Mouse (Mus musculus): ENCODE measurements around the gene Cd3eap.

Gene Cd3eap

GRCm38 (mm10) chr7:19332709-19333352, 26.5 kb downstream of the Cd3eap start:
- DNase-seq (ENCODE audit: low read depth, low spot score), result peak; percentile 75

DNA sequence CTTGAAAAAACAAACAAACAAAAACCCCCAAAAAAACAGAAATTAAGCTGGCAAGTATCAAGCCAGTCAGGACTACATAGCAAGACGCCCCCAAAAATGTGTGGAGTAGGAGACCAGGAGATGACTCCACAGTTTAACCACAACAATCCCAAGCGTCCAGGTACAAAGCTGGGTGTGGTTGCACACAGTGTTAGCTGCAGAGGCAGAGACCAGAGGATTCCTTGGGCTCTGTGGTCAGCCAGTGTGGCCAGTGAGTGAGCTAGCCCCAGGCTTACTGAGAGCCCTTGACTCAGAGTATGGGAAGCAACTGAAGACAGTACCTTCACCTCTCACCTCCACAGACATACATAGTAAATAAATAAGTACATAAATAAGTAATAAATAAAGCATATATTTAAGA, 27.4 kb downstream of the Cd3eap start:
- DNase-seq (ENCODE audit: low read depth, low spot score), result no peak

- no peak for DNase-seq (ENCODE audit: low read depth, low spot score)
Observed at GRCm38 (mm10) chr7:19328425-19328824, 30.9 kb downstream of the Cd3eap start.

DNA sequence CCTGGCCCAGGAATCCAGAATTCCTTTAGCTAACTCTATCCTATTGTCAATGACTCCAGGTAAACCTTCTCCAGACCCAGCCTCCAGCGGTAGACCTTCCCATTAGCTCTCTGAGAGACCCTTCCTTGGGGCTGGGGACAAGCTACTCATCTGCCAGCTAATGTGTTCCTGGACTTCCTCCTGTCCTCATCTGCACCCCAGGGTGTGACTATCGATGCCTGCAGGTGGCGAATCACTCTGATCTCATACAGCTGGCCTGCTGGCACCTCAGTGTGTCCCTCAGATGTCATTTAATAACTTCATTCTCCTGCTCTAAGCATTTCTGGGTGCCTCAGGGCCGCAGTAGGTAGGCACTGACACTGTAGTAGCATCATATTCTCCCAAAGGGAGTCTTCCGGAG, 31.5 kb downstream of the Cd3eap start:
- DNase-seq (ENCODE audit: low read depth, low spot score), result no peak

- peak; percentile 93 for DNase-seq (ENCODE audit: low read depth, low spot score)
Observed at GRCm38 (mm10) chr7:19327128-19327527, 32.2 kb downstream of the Cd3eap start.

DNA sequence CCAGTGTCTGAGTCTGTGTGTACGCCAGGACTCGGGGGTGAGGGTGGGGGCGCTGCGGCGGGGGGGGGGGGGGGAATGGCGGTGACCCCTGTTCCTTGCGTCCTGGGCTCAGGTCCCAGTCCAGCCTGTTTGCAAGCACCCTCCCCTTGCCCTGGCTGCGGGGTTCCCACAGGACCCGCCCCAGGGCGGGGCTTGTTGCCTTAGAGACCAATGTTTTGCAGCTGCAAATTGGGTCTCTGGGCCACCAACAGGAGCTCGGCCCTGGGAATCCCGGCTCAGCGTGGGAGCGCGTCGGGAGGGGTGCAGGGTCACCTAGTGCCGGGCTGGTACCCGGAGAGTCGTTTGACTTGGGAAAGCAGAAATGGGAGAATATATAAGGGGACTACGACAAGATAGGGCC, 32.9 kb downstream of the Cd3eap start:
- peak; percentile 77 for DNase-seq (ENCODE audit: low read depth, low spot score)

DNA sequence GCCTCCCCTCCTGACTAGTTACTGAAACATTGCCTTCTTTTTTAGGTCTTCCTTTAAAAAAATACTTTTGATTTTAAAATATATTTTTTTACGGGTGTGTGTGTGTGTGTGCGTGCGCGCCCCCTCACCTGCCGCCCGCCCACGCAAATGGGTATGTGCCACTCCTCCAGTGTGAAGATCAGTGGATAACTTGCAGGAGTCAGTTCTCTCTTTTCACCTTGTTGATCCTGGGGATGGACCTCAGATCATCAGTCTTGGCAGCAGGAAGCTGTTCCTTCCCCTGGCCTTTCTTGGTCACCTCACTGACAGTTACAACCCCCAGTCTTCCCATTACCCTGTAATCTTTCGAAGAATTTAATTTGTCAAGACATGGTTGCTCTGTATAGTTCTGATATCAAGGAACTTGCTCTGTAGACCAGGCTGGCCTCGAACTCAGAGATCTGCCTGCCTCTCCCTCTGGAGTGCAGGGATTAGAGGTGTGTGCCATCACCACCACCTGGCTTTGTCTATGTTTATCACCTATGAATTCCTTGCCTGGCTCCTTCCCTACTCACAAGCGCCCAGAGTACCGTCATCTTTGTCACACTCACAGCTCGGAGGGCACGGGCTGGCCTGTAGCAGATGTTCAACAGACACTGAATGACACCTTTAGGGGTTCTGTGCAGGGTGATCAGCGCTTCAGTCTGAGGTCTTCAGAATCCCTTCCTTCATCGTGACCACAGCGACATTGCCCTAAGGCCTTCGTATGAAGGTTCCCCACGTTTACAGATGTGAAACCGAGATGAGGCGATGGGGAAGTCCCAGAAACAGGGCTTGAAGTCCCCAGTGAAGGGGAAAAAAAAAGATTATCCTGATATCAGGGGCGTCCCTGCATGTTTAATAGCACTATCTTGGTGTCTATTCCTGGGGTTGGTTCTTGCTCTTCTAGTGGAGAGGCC, 33.8 kb downstream of the Cd3eap start:
- DNase-seq (ENCODE audit: low read depth, low spot score), result no peak

DNA sequence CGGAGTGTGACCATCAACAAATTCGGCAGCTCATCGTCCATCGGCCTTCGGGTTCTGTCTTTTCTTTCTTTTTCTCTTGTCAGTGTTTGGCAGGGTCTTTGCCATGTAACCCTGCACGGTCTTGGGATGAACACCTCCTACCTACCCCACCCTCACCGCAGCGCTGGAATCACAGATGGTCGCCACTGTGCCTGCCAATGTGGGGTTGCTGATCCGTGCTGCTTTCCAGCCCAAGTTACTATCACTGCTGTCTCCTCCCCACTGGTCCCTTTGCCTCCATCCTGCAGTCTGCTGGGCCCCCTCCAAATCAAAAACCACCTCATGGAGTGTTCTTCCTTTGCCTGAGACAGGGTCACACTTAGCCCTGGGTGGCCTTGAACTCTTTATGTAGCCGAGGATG, 35.1 kb downstream of the Cd3eap start:
- DNase-seq (ENCODE audit: low read depth, low spot score), result no peak

- no peak for DNase-seq (ENCODE audit: low read depth, low spot score)
Observed at GRCm38 (mm10) chr7:19322489-19322888, 36.8 kb downstream of the Cd3eap start.

GRCm38 (mm10) chr7:19321464-19321863, 37.8 kb downstream of the Cd3eap start:
- no peak for DNase-seq (ENCODE audit: low read depth, low spot score)

DNA sequence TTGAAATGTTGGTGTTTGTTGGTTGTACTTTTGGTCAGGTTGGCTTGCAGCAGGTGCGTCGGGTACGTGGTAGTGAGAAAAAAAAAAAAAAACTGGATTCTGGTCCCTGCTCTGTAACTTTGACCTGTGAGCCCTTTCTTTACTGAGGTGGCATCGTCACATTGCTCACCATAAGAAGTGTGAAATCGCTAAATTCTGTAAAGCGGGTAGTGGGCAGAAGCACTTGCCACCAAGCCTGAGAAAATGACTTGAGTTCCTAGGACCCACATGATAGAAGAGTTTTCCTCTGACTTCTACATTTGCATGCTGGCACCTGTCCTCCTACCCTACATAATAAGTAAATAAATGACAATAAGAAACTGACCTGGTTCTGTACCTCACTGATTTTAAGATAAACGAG, 38.6 kb downstream of the Cd3eap start:
- no peak for DNase-seq (ENCODE audit: low read depth, low spot score)

- peak; percentile 98 for DNase-seq (ENCODE audit: low read depth, low spot score)
Observed at GRCm38 (mm10) chr7:19319906-19320305, 39.4 kb downstream of the Cd3eap start.

GRCm38 (mm10) chr7:19319458-19319857, 39.8 kb downstream of the Cd3eap start:
- DNase-seq (ENCODE audit: low read depth, low spot score), result no peak

DNA sequence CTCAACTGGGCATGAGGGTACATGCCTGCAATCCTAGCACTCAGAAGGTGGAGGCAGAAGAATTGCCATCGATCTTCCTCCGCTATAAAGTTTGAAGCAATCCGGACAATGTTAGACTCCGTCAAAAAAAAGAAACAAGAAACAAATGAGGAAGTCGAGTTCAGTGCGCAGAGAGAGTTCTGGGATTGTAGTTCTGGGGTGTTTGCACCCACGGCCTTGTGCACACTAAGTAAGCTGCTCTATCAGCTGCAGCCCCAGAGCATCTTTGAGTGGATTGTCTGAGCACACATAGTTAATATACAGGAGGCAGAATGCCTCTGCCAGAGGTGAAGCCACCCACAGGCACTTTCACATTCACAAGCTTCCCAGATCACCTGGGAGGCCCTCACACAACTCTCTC, 40.6 kb downstream of the Cd3eap start:
- DNase-seq (ENCODE audit: low read depth, low spot score), result no peak

- DNase-seq (ENCODE audit: low read depth, low spot score), result no peak
Observed at GRCm38 (mm10) chr7:19318201-19318600, 41.1 kb downstream of the Cd3eap start.

DNA sequence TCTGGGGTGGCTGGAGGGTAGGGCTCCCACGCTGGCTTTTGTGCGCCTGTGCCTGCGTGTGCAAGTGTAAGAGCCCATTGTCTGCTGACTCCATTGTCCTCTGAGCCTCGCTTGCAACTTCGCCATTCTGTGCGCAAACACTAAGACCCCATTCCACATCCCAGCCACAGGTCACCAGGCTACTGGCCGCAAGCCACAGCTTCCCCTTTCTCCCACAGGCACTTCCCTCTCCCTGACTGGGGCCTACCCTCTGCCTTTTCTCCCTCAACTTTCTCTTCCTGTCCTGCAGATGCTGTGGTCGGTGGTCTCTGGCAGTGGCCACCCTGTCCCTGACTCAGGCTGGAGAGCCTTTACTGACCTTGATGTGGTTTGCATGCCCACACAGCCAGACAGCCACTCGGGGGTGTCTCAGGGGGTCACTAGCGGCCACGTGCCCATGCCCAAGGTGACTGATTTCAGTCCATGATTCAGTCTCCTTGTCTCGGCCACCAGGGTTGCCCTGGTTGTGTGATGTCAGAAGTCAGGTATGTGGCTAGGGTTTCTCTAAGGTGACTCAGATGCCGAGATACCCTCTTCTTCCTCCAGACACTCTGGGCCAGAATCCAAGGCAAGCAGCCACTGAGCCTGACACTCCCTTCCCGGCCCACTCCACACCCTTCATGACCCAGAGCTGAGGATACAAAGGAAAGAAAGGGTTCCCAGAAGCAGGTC, 42.7 kb downstream of the Cd3eap start:
- DNase-seq (ENCODE audit: low read depth, low spot score), result no peak

DNA sequence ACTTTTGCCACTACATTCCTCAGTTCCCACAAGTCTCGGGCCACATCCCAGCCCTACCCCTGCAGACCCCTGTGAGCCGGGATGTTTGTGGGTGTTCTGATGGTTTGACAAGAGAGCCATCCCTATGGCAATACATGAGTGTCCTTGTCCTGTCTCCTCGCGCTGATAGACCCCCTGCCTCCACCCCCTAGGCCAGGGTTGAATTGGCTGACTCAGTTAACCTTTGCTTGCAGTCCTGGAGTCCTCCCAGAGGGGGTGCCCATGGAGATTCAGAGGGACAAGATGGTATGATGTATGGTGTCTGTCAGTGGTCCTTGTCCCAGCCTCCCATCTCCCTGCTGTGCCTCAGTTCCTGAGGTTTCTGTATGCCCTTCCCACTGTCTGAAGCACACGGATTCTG, 45.2 kb downstream of the Cd3eap start:
- DNase-seq (ENCODE audit: low read depth, low spot score), result no peak

GRCm38 (mm10) chr7:19311991-19312390, 47.3 kb downstream of the Cd3eap start:
- DNase-seq (ENCODE audit: low read depth, low spot score), result no peak

GRCm38 (mm10) chr7:19309884-19310641, 49.2 kb downstream of the Cd3eap start, which contains the start of gene Fosb:
Gene Fosb, minus strand, starts transcription at chr7:19310051.
- DNase-seq (ENCODE audit: low read depth, low spot score), result peak; percentile 96

DNA sequence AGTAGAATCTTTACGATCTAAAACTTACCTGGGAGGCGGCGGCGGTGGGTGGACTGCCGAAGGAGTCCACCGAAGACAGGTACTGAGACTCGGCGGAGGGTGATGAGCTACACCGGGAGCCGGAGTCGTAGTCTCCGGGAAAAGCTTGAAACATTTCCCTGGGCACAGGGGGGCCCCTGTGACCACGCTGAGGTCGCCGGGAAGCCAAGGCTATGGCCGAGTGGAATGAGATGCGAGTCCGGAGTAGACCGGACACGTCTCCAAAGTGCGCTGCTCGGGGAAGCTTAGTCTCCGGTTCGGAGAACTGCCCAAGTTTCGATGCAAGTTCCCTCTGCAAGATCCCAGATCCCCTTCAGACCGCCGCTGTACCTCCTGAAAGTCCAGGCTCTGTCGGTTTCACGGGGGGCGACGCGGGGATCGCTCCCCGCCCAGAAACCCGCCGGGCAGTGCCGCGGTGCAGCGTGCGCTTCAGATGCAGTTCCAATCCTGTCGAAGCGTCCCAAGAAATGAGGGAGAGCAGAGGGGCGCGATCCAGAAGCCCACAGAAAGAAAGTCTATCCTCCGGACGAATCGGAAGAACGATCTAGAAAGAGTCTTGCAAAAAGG, 49.9 kb downstream of the Cd3eap start:
- no peak for DNase-seq (ENCODE audit: low read depth, low spot score)
